Mouse (Mus musculus): Measurements from ENCODE around the gene Derl3.
A peak's percentile ranks its signal among the peaks of the same experiment; 100 is the strongest.
"Not testable (repeated sequence)": the region's sequence is repeated elsewhere in the genome, so short reads cannot be mapped to it uniquely, and the experiment has no call there.

The Derl3 gene

DNA sequence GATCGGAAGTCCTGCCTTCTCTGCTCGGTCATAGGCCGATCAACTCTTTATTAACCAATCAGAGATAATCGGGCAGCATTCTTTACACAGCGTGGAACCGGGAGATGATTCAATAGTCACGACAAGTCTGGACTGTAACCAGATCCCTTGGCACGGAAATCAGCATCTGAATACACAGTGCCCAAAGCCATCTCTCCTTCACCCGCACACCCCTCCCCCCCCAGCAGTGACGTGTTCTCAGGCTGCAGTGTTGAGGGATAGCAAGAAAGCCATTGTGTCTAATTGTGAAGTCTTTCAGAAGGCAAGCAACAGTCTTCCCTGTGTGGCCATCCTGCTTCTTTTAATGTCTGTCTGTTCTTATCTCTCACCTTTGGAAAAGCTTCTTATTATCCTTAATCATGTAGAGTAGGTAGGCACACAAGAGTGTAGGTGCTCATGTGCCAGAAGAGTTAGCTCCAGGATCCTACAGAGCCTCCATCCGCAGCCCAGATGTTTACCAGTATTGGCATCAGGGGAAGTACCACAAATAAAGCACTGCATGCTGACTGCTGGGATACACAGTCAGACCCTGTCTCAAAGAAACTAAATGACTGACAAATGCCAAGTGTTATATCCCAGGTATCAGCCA lies 20.2 kb upstream of the Derl3 start:
- peak; percentile 77 for DNase-seq (ENCODE audit: low read depth, low spot score)

DNA sequence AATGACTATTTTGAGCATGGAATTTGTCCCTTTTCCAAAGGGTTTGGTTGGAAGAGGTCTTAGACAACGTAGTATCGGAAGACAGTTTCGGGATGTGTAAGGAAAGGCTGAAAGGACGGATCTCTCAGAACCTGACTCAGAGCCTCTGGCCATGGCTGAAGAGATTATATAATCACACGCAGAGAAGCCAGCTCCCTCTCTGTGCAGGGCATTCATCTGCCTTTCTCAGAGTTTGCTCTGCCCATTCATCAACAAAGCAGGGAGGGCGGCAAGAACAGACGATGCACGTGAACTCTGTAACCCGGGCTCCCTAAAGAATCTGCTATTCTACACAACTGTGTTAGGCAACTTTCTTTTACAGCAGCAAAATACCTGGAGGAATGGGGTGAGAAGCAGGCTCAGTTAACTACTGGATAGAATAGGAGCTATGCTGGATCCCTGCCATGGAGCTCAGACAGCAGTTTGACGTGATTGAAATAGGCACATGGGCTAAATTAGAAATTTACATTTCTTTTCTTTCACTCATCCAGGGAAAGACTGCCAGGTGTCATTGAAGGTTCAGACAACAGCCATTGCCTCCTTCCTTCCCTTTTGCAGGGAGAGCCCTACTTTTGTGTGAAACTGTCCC lies 19.6 kb upstream of the Derl3 start:
- DNase-seq (ENCODE audit: low read depth, low spot score), result no peak

DNA sequence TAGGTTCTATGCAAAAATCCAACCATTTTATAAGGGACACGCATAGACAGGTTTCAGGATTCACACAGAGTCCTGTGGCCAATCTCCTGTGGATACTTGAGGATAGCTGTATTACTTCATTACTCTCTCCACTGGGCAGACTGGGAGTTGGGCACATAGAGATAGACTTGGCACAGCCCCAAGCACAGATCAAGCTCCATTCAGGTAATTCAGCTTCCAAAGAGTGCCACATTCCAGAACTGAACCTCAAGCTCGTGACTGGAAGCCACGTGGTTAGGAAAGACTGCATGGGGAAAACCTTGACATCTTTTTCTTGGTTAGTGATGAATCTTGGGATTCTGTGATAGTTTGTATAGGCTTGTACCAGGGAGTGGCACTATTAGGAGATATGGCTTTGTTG lies 14.4 kb upstream of the Derl3 start:
- DNase-seq (ENCODE audit: low read depth, low spot score), result no peak

DNA sequence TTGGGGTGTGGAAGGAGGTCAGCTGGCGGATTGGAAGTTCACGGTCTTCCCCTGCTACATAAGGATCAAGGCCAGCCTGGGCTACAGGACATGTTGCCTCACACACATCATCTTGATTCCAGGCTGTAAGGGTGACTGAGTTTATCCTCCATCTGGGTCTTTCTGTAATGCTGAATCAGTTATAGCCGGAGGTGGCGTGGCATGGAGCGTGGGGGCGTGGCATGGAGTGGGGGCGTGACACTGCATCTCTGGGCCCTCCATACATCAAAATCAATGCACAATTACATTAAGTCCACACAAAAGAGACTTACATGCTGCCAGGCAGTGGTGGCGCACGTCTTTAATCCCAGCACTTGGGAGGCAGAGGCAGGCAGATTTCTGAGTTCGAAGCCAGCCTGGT lies 12.9 kb upstream of the Derl3 start:
- no peak for DNase-seq (ENCODE audit: low read depth, low spot score)

DNA sequence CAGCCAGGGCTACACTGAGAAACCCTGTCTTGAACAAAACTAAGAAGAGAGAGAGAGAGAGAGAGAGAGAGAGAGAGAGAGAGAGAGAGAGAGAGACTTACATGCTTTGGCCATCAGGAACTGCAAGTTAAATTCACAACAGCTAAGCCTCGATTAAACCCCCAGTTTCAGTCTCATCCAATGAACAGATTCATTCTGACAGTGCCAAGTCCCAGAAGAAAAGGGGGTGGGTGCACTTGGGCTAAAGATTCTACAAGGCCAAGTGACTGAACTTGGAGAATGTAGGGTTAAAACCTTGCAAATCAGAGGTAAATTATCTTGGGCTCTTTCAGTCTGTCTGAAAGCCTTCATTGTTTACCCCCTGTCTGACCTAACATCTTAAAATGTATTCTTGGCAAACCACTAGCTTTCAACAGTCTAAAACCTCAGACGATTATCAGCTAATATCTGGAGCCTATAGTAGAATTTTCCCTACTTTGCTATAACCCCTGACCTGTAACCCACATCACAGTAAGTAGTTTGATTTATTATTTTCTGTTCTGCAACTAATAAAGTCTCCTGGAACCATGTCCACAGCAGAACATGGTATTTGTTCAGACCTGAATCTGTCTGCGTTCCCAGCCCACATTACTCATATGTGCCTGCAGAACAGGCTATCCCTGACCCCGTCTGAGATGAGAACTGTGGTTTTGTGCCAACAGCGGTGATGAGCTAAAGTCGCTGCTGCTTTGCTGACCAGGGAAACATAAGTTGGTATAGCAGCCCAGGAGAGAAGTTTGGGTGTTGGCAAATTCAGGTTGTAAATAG lies 12.2 kb upstream of the Derl3 start:
- no peak for DNase-seq (ENCODE audit: low read depth, low spot score)

DNA sequence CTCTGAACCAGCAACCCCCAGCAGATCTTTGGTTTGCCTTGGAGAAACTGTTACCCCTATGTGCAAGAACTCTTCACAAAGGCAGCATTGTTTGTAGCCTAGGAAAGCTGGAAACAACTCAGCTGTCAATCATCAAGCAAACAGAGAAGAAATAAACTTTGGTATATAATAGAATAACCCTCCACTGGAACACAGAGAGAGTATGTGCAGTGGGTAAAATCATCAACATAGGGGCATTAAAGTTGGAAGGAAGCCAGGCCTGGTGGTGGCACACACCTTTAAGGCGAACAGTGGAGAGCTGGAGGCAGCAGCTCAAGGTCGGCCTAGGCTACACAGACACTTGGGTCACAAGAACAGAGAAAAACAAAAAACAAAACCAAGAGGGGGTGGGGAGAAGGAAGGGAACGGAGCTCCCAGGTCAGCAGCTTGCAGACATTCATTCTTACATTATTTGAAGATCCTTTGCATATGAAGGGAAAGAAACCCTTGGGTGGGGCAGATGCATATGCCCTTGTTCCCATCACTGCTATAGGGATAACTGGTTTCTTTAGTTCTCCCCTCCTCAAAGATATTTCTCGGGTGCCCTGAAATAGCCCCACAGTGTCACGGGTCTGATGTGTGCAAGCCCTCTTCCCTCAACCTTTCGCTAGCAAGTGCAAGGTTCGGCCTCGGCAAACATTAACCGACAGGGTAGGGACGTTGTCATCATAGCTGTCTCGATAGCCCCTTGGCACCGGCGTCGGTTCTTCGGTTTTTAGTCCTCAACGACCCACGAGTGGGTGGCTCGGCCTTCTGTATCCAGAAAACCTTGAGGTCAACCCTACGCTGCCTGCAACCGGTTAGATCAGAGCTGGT lies 11.4 kb upstream of the Derl3 start:
- DNase-seq (ENCODE audit: low read depth, low spot score), result no peak

DNA sequence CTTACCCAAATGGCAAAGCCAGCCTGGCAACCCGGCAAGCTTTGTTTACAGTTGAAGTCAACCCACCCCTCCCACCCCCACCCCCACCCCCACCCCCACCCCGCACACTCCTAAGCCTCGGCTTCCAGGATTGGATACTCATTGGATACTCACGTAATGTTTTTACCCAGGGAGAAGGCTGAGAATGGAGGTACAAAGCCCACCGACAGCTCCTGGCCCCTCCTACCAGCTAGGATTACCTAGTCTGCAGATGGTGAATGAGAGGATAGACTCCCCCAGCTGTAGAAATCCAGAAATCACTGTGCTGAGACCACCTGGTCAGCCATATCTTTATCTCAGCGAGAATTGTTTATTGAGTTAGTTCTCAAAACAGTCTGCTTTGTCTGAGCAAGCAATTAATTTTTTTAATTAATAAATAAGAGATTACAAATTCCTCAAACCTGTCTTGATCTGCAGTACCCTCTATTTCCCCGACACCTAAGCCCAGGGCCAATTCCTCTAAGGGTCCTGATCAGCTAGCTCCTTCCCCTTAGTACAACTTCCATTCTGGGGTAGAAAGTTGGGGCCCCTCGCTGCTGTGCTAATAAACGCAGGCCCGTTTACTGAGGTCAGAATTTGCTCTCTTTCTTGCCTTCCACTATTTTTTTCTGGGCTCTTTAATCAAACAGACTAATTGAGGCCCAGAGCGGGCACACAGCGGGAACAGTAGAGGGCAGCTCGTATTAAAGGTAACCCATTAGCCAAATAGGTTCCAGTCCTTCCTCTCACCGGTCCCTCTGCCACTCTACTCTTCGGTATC lies 10.6 kb upstream of the Derl3 start:
- no peak for DNase-seq (ENCODE audit: low read depth, low spot score)

DNA sequence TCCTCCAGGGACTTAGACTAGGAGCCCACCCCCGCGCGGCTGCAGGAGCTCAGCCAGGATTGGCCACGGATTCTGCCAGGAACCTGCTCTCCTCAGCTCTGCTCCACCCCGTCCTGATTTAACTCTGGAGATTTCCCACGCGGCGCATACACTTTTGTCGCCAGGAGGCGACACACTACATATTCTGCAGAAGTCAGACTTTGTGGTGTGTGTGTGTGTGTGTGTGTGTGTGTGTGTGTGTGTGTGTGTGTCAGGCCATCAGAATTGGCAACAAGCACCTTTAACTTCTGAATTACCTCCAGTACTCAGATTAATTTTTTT lies 10.0 kb upstream of the Derl3 start:
- peak; percentile 58 for DNase-seq (ENCODE audit: low read depth, low spot score)

DNA sequence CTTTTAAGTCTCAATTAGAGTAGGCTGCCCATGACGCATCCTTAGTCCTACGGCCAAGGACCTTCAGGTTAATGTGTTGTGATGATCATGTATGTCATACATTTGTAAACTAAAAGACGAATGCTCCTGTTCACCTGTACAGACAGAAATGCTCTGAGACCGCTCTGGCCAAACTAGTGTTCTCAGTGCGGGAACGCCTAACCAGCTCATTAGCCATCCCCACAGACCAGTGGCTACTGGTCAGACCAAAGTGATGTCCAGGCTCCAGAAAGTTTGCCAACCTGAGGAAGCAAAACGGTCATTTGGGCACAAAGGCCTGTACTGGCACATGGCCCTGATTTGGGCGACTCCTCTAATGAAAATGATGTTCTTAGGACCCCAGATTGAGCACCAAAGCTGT lies 8.5 kb upstream of the Derl3 start:
- DNase-seq (ENCODE audit: low read depth, low spot score), result no peak

DNA sequence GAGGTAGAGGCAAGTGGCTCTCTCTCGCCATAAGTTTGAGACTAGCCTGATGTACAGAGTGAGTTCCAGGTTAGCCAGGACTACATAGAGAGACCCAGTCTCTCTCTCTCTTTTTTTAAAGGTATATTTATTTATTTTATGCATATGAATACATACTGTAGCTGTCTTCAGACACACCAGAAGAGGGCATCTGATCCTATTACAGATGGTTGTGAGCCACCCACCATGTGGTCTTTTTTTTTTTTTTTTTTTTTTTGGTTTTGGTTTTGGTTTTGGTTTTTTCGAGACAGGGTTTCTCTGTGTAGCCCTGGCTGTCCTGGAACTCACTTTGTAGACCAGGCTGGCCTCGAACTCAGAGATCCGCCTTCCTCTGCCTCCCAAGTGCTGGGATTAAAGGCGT lies 5.7 kb upstream of the Derl3 start:
- not testable (repeated sequence) for DNase-seq (ENCODE audit: low read depth, low spot score)

DNA sequence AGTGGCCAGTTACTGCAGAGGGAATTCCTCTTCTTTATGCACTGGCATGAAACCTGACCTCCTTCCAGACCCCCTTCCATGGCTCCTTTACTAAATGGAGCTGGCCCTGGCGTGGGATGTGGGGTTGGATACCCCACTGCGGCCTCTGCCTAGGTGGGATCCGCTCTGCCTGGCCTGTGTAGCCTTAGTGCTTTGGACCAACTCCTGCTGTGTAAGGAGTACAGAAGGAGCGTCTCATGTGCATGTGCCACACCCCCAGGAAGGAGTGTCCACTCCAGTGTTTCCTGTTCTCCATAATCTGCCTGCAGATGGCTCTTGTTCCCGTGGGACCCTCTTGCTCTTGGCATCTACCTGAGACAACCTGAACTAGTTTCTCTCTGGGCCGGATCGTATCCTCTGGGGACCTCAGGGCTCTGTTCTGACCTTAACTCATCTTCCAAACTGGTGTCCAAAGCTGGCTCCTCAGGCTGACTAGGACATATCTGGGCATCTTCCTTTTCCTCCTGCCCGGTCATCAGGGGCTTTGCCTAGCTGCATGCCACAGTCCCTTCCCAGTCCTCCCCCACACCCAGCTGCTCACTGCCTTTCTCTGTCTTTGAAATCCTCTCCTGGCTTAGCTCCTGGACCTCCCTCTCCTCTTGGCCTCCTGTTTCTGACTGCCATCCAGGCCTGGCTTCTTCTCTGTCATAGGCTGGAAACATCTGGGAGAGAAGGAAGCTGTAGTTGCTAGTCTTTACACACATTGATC lies 3.6 kb upstream of the Derl3 start:
- no peak for DNase-seq (ENCODE audit: low read depth, low spot score)

DNA sequence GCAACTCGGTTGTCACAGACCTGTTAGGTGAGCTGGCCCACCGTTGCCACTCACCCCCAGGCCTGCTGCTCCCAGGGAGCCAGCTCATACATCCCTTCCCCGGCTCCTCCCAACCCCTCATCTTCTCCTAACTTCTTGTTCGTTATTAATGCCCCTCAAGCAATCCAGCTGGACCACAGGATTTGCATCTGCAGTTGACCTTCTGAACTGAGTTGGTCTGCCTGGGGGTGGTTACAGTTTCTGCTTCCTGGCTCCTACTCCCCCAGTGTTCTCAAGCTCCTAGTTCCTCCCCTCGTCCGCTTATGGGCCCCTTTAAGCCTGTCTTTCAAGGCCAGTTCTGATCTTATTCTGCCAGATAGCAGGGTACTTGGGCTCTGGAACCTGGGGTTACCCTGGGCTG lies 1.4 kb downstream of the Derl3 start:
- DNase-seq (ENCODE audit: low read depth, low spot score), result no peak

DNA sequence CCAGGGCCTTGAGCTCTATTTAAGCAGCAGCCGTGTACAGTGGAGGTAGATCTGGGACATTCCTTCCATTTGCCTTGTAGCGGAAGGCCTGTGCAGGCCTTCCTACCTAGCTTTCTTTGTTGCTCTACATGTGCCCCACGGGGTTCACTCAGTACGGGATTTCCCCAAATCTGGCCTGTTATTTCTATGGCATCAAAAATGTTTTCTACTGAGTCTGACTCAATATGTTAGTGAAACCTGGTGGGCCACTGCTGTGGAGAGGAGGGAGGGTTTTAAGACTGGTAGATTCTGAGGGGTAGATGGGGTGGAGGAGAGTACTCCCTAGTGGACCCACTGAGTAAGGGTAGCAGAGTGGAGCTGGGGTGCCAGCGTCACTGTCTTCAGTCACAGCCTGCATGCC lies 2.5 kb downstream of the Derl3 start:
- no peak for DNase-seq (ENCODE audit: low read depth, low spot score)

DNA sequence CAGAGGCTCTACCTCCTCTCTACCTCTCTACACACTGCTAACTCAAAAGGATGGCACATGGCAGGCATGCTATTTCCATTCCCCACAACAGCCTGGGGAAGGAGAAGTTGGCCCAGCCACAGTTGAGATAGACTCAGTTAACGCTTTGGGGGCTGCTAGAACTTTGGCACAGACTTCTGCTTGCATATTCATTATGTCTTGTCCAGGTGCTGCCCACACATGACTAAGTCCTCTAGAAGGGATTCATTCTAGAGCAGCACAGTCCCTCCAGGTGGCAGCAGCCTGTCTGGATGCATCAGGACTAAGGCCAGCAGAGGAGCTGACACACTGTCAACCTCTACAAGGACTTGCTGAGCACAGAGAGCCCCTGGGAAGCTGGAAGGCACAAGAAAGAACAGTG lies 3.0 kb downstream of the Derl3 start:
- no peak for DNase-seq (ENCODE audit: low read depth, low spot score)

DNA sequence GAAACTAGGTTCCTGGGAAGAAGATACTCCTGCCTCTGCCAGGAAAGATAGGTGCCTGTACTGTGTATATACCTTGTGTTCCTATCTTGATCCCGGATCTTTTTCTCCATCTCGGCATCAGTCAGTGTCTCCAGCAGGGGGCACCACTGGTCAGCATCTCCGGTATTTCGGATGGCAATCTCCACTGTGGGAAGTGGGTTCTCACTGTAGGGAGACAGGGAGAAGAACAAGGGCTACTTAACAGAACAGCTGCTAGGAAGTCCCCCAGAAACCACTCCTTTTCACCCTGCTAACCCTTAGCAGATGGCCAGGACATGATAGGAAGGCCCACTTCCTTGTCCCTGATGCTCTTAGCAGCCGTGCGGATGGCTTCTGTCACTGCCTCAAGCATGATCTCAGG lies 4.2 kb downstream of the Derl3 start:
- DNase-seq (ENCODE audit: low read depth, low spot score), result peak; percentile 61

DNA sequence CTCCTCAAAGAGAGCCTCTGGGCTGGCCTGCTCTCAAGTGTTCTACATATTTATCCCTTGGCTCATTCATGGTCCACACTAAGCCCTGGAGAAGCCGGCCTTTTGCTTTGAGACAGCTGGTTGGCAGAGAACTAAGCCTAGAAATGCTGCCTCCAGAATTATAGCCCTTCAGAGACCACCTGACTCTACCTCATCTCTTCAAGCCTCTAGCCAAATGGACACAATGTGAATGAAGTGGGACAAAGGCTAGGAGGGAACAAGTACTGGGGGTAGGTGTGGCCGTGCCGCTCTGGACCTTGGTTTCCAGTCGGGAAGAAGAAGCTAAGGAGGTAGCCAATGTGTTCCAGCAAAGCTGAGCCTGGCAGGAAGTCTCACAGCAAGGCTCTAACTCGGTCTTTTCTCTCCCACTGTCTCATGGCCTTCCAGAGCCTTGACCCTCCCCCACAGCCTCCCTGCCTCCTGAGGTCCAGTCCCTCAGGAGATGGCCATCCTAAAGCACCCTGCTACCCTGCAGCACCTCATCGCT lies 4.9 kb downstream of the Derl3 start:
- DNase-seq (ENCODE audit: low read depth, low spot score), result no peak

DNA sequence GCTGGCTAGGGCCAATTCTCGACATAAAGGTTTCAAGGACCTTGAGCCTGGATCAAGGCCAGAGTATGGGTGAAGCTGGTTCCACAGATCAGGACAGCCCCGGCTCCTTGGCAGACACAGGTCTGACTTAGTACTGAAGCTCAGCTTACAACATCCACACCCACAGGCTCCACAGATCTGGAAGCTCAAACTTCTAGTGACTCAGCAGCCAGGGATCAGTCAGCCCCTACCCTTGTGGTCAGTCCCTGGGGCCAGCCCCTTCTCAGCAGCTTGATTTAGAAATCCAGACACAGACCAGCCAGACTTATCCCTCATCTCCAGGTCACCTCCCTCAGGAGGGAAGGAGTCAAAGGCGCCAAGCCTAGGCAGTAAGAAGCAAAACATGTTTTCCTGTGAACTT lies 5.6 kb downstream of the Derl3 start:
- no peak for DNase-seq (ENCODE audit: low read depth, low spot score)

DNA sequence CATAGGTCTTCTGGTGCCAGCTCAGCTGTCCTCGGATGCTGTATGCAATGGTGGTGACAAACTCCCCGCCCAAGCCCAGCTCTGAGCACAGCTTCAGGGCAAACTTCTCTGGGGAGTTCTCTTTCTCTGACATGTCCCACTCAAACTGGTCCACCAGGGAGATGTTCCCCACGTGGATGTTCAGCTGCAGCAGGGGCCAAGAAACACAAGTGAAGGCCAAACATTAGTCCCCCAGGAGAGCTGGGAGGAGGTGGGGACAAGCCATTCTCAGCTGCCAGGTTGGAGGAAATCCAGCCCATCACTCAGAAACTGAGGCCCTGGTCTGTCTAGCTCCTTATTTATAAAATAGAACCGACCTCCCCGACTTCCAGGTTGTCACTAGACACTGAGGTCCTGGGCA lies 11.2 kb downstream of the Derl3 start:
- DNase-seq (ENCODE audit: low read depth, low spot score), result no peak

DNA sequence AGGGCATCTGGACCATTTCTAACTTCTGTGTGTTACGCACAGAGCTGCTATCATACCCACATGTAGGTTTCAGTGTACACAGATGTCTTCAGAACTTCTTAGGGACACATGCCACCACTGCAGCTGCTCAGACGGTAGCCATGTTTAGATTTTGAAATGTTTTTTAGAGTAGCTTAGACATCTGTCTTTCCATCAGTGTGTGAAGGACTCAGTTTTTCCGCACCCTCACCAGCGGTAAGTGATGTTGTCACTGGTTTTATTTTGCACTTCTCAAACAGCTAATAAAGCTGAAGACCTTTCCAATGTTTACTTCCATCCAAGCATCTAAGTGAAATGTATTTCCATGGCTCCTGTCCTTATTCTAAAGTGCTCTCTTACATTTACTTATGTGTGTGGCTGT lies 13.7 kb downstream of the Derl3 start:
- DNase-seq (ENCODE audit: low read depth, low spot score), result no peak

DNA sequence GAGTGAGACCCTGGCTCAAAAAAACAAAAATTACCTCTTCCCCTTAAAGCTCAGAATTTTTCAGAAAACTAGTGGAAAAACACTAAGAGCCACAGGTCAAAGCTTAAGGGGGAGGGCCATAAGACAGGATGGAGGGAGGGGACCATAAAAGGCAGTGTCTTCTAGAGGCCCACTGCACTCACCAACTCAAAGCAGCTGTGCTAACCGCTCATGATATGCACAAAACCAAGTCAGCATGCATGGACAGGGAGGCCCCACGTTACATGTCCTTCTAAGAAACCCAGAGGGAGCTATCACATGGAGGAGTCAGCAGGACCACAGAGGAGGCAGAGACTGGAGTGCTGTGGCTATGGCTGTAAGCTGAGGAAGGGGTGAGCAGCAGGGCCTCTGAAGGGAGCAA lies 17.5 kb downstream of the Derl3 start:
- DNase-seq (ENCODE audit: low read depth, low spot score), result no peak
